ENCODE assay signal across 20 mouse cellular contexts in the genomic region with DNA sequence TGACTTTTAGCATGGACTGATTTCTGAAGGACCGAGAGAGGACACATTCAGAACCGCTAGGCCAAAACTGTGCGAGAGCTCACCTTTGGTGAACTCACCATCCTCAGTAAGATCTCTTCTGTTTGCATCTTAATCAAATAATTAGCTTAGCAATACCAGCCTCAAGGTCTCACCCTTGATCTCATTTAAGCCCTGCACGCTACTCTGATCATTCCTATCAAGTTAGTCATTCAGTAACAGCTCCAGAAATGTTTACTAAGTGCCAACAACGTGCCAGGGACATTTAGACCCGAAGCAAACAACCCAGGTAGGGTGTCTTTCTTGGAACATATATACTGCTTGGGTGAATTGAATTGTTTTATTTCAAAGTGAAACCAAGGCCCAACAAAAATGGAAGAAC. TPM values are rescaled to one million over a fixed set of nuclear protein-coding genes. Genes with fewer than 3 reads are reported as not detected.
"Had no signal": no experiment of that assay in that cellular context is flagged by ENCODE, and none has a peak within 500 bp of the region (broad histone marks: within the 10 kb centered on the region; RNA-seq: fewer than 3 reads in every experiment).

No protein-coding gene starts in this region.

- H3K27ac ChIP-seq: lung, embryonic 15.5 days; macrophage; midbrain, embryonic 13.5 days; midbrain, embryonic 15.5 days; neural tube, embryonic 12.5 days; stomach, embryonic 15.5 days had no signal

- H3K27me3 ChIP-seq: midbrain, embryonic 13.5 days; midbrain, embryonic 15.5 days; neural tube, embryonic 12.5 days; stomach, embryonic 15.5 days had no signal

- H3K36me3 ChIP-seq: lung, embryonic 15.5 days; midbrain, embryonic 13.5 days; midbrain, embryonic 15.5 days; neural tube, embryonic 12.5 days; stomach, embryonic 15.5 days had no signal

- H3K4me2 ChIP-seq: lung, embryonic 15.5 days; midbrain, embryonic 11.5 days; midbrain, embryonic 13.5 days; midbrain, embryonic 15.5 days; neural tube, embryonic 12.5 days; stomach, embryonic 15.5 days had no signal

- H3K4me3 ChIP-seq: lung, embryonic 15.5 days; megakaryocyte, embryonic 14.5 days; midbrain, embryonic 13.5 days; midbrain, embryonic 15.5 days; neural tube, embryonic 12.5 days; stomach, embryonic 15.5 days had no signal

- H3K9ac ChIP-seq: liver, postnatal 0 days; lung, embryonic 15.5 days; midbrain, embryonic 13.5 days; midbrain, embryonic 15.5 days; neural tube, embryonic 12.5 days; stomach, embryonic 15.5 days had no signal

- DNase-seq: liver, postnatal 0 days; lung, adult 2 months; lung, postnatal 10 days; lung, postnatal 36 days; right cerebral cortex, postnatal 14 days; thymus, adult 18-20 months; thymus, postnatal 14 days; thymus, postnatal 36 days had no signal

- ATAC-seq: liver, postnatal 0 days; midbrain, embryonic 13.5 days; midbrain, embryonic 15.5 days had no signal

- H3K9me3 ChIP-seq: lung, embryonic 15.5 days; midbrain, embryonic 13.5 days; midbrain, embryonic 15.5 days; neural tube, embryonic 12.5 days; stomach, embryonic 15.5 days had no signal

RNA-seq across cellular contexts. Expression of a gene that starts 44.0 kb away (rescaled TPM):
- polyA plus RNA-seq: lung, adult 2 months; lung, embryonic 15.5 days; midbrain, embryonic 11.5 days; midbrain, embryonic 13.5 days; midbrain, embryonic 15.5 days; midbrain, postnatal 0 days; neural tube, embryonic 12.5 days; neural tube, embryonic 14.5 days; spleen, adult 2 months; thymus, postnatal 0 days had no signal
